Mouse (Mus musculus): ENCODE measurements around the gene Bri3. TPM values are rescaled to one million over a fixed set of nuclear protein-coding genes. Genes with fewer than 3 reads are reported as not detected.

Gene Bri3
- polyA plus RNA-seq, 1 experiment, result 90.6 TPM

GRCm38 (mm10) chr5:144257451-144258110, 13.3 kb downstream of the Bri3 start:
- Histone ChIP-seq H3K27ac (ENCODE audit: insufficient read depth, low read length) (0 out of 2 replicates have a peak overlapping the region, but pooled peaks have one; percentile 5), H3K4me3 (ENCODE audit: insufficient read depth, low read length) (peak overlapping the region; percentile 86), H3K4me1 (ENCODE audit: control insufficient read depth, insufficient read depth, low read length) (peaks cover 9% of the 10 kb centered on the region)
- no peak for TF ChIP-seq CTCF (IDR thresholded peaks at IDR 0.05; ENCODE audit: borderline replicate concordance, insufficient read depth, low read length)
- TF ChIP-seq POLR2A (IDR thresholded peaks at IDR 0.05; ENCODE audit: low read depth, low read length), result no peak

GRCm38 (mm10) chr5:144258131-144258611, 13.9 kb downstream of the Bri3 start:
- peak overlapping the region; percentile 86 for H3K4me3 ChIP-seq (ENCODE audit: insufficient read depth, low read length)
- peaks cover 9% of the 10 kb centered on the region for H3K4me1 ChIP-seq (ENCODE audit: control insufficient read depth, insufficient read depth, low read length)
- 0 out of 2 replicates have a peak overlapping the region, but pooled peaks have one; percentile 5 for H3K27ac ChIP-seq (ENCODE audit: insufficient read depth, low read length)
- TF ChIP-seq POLR2A (IDR thresholded peaks at IDR 0.05; ENCODE audit: low read depth, low read length) (no peak), CTCF (IDR thresholded peaks at IDR 0.05; ENCODE audit: borderline replicate concordance, insufficient read depth, low read length) (no peak)

- Histone ChIP-seq H3K27ac (ENCODE audit: insufficient read depth, low read length) (no peak overlapping the region), H3K4me3 (ENCODE audit: insufficient read depth, low read length) (peak overlapping the region; percentile 86), H3K4me1 (ENCODE audit: control insufficient read depth, insufficient read depth, low read length) (peaks cover 9% of the 10 kb centered on the region)
- no peak for TF ChIP-seq POLR2A (IDR thresholded peaks at IDR 0.05; ENCODE audit: low read depth, low read length)
- TF ChIP-seq CTCF (IDR thresholded peaks at IDR 0.05; ENCODE audit: borderline replicate concordance, insufficient read depth, low read length), result no peak
These were observed 14.4 kb downstream of the Bri3 start for GRCm38 (mm10) chr5:144258687-144259086.

GRCm38 (mm10) chr5:144259228-144259627, 15.0 kb downstream of the Bri3 start:
- Histone ChIP-seq H3K4me3 (ENCODE audit: insufficient read depth, low read length) (no peak overlapping the region), H3K27ac (ENCODE audit: insufficient read depth, low read length) (no peak overlapping the region), H3K4me1 (ENCODE audit: control insufficient read depth, insufficient read depth, low read length) (peaks cover 9% of the 10 kb centered on the region)
- TF ChIP-seq CTCF (IDR thresholded peaks at IDR 0.05; ENCODE audit: borderline replicate concordance, insufficient read depth, low read length) (no peak), POLR2A (IDR thresholded peaks at IDR 0.05; ENCODE audit: low read depth, low read length) (no peak)

- no peak overlapping the region for H3K27ac ChIP-seq (ENCODE audit: insufficient read depth, low read length)
- no peak for TF ChIP-seq CTCF (IDR thresholded peaks at IDR 0.05; ENCODE audit: borderline replicate concordance, insufficient read depth, low read length)
- no peak for TF ChIP-seq POLR2A (IDR thresholded peaks at IDR 0.05; ENCODE audit: low read depth, low read length)
These were observed 16.2 kb downstream of the Bri3 start for GRCm38 (mm10) chr5:144260464-144260863.

GRCm38 (mm10) chr5:144261309-144261708, 17.1 kb downstream of the Bri3 start:
- TF ChIP-seq POLR2A (IDR thresholded peaks at IDR 0.05; ENCODE audit: low read depth, low read length), result no peak
- TF ChIP-seq CTCF (IDR thresholded peaks at IDR 0.05; ENCODE audit: borderline replicate concordance, insufficient read depth, low read length), result no peak
- H3K4me3 ChIP-seq (ENCODE audit: insufficient read depth, low read length), result no peak overlapping the region
- peaks cover 9% of the 10 kb centered on the region for H3K4me1 ChIP-seq (ENCODE audit: control insufficient read depth, insufficient read depth, low read length)
- no peak overlapping the region for H3K27ac ChIP-seq (ENCODE audit: insufficient read depth, low read length)

More at GRCm38 (mm10) chr5:144260464-144260863, 16.2 kb downstream of the Bri3 start:
- Histone ChIP-seq H3K4me3 (ENCODE audit: insufficient read depth, low read length) (no peak overlapping the region), H3K4me1 (ENCODE audit: control insufficient read depth, insufficient read depth, low read length) (peaks cover 9% of the 10 kb centered on the region)

GRCm38 (mm10) chr5:144261829-144262228, 17.6 kb downstream of the Bri3 start:
- no peak for TF ChIP-seq CTCF (IDR thresholded peaks at IDR 0.05; ENCODE audit: borderline replicate concordance, insufficient read depth, low read length)
- TF ChIP-seq POLR2A (IDR thresholded peaks at IDR 0.05; ENCODE audit: low read depth, low read length), result no peak
- no peak overlapping the region for H3K27ac ChIP-seq (ENCODE audit: insufficient read depth, low read length)
- H3K4me1 ChIP-seq (ENCODE audit: control insufficient read depth, insufficient read depth, low read length), result peaks cover 9% of the 10 kb centered on the region
- H3K4me3 ChIP-seq (ENCODE audit: insufficient read depth, low read length), result no peak overlapping the region

GRCm38 (mm10) chr5:144263082-144263481, 18.8 kb downstream of the Bri3 start:
- H3K4me3 ChIP-seq (ENCODE audit: insufficient read depth, low read length), result no peak overlapping the region
- H3K4me1 ChIP-seq (ENCODE audit: control insufficient read depth, insufficient read depth, low read length), result peaks cover 7% of the 10 kb centered on the region
- no peak for TF ChIP-seq POLR2A (IDR thresholded peaks at IDR 0.05; ENCODE audit: low read depth, low read length)
- no peak for TF ChIP-seq CTCF (IDR thresholded peaks at IDR 0.05; ENCODE audit: borderline replicate concordance, insufficient read depth, low read length)
- H3K27ac ChIP-seq (ENCODE audit: insufficient read depth, low read length), result no peak overlapping the region

- TF ChIP-seq CTCF (IDR thresholded peaks at IDR 0.05; ENCODE audit: borderline replicate concordance, insufficient read depth, low read length) (no peak), POLR2A (IDR thresholded peaks at IDR 0.05; ENCODE audit: low read depth, low read length) (no peak)
- H3K4me3 ChIP-seq (ENCODE audit: insufficient read depth, low read length), result no peak overlapping the region
- peaks cover 5% of the 10 kb centered on the region for H3K4me1 ChIP-seq (ENCODE audit: control insufficient read depth, insufficient read depth, low read length)
- H3K27ac ChIP-seq (ENCODE audit: insufficient read depth, low read length), result no peak overlapping the region
These were observed 19.3 kb downstream of the Bri3 start for GRCm38 (mm10) chr5:144263496-144263895.

- no peak overlapping the region for H3K27ac ChIP-seq (ENCODE audit: insufficient read depth, low read length)
- TF ChIP-seq POLR2A (IDR thresholded peaks at IDR 0.05; ENCODE audit: low read depth, low read length) (no peak), CTCF (IDR thresholded peaks at IDR 0.05; ENCODE audit: borderline replicate concordance, insufficient read depth, low read length) (no peak)
- H3K4me1 ChIP-seq (ENCODE audit: control insufficient read depth, insufficient read depth, low read length), result no peaks in the 10 kb centered on the region
- H3K4me3 ChIP-seq (ENCODE audit: insufficient read depth, low read length), result no peak overlapping the region
These were observed 23.5 kb downstream of the Bri3 start for GRCm38 (mm10) chr5:144267535-144268241.
